Mouse (Mus musculus) cerebellum, adult 9-10 months (tissue): Measurements from ENCODE around the gene Gm48552.

Source experiments
- DNase-seq: peaks from one replicate; pipeline ENCODE4 v3.0.0; 2022

The Gm48552 gene

GRCm38 (mm10) chr10:81407539-81408423, 19.0 kb downstream of the Gm48552 start:
- DNase-seq, result peak; percentile 92

GRCm38 (mm10) chr10:81408424-81408729, 19.6 kb downstream of the Gm48552 start:
- DNase-seq, result no peak

DNA sequence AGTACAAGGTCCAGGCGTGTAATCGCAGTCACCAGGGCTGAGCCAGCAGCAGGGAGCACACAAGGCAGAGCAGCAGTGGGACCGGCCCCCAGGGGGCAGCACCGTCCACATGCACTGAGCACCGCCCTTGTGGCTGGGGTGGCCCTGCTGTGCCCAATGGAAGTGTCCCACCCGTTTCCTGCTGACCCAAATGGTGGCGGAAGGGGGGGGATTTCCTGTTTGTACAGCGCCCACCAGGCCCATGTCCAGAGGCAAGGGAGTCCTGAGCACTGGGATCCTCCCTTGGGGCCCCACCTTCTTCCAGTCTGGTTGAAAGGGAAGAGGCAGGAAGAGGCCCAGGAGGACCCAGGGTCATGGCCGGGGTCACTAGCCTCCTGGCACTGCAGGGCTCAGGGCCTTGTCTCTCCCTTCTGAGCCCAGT, 20.1 kb downstream of the Gm48552 start:
- DNase-seq, result peak; percentile 78

DNA sequence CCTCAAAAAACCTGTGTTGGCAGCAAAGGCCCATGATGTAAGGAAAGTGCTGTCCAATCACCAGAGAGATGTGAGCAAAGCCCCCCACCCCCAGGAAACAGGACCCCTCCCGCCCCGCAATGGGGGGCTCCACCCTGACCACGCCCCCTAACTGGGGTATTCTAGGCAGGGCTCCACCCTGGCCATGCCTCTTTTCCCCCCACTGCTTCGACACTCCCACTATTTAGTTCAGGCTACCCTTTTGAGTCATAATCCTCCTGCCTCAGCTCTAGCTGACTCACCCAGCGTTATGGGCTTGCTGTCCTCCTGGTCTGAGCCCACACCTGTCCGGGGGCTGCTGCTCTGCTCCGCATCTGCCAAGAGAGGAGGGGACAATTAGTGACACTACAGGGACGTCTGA, 20.5 kb downstream of the Gm48552 start:
- DNase-seq, result no peak

DNA sequence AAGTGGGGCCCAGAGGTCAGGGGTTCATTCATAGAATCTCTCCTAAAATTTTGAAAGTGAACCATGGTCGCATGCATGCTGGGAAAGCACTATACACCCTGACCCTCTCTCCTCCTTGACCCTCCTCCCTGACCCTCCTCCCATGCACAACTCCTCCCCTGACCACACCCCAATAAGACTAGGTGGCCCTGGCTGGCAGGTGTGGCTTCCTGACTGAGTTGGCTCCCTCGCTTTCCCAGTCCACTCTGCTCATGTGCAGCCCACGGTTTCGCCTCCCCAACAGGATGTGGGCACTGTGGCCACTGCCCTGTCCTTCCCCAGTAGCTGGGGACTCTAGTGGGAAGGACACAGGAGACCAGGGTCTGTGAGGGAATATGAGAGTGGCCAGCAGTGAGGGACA, 21.5 kb downstream of the Gm48552 start:
- no peak for DNase-seq

- no peak for DNase-seq
Measured at GRCm38 (mm10) chr10:81410981-81411380, 22.2 kb downstream of the Gm48552 start.

- peak; percentile 94 for DNase-seq
Measured at GRCm38 (mm10) chr10:81411471-81412400, 22.9 kb downstream of the Gm48552 start.

GRCm38 (mm10) chr10:81412586-81413309, 23.9 kb downstream of the Gm48552 start:
- DNase-seq, result peak; percentile 75

GRCm38 (mm10) chr10:81413310-81414261, 24.8 kb downstream of the Gm48552 start:
- peak; percentile 91 for DNase-seq

DNA sequence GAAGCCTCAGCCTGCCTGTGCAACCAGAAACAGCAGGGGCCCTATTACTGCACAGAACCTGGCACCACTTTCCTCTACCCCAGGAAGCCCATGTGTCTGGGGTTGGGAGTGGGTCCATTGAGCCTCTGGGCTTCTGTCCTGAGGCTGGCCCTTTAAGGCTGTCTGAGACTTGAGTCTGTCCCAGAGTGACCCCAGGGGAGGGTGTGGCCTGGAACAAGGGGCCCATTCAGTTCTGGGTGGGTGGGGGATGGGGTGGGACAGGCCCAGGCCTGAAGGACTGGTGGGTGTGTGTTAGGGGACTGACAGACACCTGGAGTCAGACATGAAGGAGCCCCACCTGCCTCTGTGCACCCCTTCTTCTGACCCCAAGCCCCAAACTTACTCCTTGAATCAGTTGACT, 25.9 kb downstream of the Gm48552 start:
- peak; percentile 70 for DNase-seq

DNA sequence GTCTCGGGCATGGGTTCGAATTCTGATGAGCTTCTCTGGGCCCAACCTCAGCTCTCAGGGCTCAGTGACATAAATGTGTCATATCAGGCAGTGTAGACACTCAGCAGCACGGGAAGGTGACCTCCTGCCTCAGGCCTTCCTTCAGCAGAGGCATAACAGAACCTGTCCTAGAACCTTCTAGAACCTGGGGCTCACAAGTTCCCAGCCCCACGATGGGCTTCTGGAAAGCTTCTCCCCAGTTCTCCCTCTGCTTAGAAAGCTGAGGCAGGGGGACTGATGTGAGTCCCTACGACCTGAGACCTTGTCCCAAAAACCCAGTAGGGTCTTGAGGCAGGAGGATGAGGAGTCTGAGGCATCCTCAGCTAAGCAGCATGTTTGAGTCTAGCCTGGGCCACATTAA, 26.3 kb downstream of the Gm48552 start:
- no peak for DNase-seq

DNA sequence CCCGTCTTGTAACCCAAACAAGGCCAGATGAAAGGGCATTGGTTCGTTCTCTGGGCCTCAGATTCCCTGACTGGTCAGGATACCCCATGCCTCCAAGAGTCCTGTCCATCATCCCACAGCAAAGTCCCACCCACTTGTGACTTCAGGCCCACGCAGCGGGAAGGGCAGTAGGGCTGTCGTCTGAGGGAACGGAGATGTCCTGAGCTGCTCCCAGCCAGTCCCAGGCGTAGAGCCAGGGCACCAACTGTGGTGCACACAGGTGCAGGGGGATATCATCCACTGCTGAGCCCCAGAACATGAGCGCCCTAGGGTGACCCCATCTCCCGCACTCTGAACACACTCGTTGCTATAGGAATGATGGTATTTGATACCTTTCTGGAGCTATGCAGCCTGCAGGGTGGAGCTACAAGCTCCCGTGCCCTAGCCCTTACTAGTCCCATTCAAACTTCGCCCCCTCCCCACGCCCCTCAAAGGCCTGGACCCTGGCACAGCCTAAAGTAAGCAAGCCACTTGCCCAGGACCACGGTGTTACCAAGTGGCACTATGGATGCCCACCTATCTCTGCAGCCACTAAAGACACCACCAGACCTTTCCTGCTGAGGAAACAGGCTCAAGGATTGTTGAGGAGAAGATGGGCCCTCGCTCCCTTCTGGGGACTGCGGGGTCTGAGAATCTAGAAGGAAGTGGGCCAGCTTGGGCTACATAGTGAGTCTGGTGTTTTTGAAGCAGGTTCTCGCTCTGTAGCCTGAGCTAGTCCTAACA, 26.9 kb downstream of the Gm48552 start:
- DNase-seq, result peak; percentile 75

DNA sequence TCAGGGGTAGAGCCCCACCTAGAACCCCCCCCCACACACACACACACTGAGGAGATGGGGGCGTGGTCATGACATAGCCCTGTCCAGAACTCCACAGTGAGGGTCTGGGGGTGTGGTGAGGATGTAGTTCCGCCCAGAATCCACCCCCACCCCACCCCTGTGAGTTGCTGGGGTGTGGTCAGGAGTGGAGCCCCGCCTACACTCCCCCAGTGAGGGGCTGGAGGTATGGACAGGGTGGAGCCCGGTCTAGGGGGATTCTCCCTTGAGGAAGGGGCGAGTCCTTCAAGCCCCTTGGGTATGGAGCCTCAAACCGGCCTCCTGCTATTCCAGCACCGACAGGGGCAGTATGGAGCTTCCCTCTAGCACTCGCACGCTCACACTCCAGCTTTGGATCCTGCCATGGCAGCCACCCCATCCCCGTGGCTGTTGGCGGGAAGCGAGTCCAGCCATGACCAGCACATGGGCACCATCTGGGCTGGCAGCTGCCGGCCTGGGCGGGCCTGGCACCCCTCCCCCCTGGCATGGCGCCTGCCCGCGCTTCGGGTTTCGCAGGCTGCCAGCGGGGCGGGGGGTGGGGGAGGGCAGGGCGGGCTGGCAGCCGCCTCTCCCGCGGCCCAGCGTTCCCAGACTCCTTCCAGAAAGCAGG, 27.9 kb downstream of the Gm48552 start:
- peak; percentile 97 for DNase-seq

DNA sequence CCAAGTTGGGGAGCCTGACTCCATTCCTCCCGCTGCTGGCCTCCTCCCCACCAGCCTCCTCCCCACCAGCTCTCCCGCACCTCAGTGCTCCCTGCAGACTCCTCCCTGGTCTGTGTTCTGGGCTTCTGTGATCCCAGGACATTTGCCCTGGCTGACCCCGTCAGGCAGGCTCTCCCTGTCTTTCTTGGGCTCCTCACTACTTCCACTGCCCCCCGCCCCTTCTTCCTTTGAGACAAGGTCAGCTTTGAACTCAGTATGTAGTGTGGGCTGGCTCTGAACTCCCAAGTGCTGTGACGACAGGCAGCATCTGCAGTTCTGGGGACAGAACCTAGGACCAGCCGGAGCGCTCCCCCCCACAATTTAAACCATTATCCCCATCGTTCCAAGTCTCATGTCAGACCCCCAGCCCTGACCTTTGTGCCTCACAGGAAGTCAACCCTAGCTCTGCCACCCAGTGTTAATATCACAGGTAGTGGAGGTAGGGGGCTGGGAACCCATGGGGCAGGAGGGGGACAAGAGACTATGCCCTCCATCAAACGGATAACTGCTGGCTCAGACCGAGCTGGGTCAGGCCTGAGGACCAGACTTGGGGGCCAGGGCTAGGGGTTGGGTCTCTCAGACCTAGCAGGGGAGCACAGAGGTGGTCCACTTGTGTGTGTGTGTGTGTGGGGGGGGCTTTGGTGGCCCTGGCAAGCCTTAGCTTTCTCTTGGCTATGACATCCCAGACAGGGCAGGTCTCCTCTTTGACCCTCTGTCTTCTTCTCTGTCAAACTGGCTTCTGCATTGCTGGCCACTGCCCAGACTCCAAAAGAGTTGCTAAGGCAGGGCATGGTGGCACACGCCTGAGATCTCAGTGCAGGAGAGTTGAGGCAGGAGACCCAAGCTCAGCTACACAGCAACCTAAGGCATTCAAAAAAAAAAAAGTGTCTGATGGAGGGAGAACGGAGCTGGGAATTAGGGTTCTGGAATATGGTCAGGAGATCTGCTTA, 28.7 kb downstream of the Gm48552 start:
- DNase-seq, result peak; percentile 72

GRCm38 (mm10) chr10:81418216-81419070, 29.6 kb downstream of the Gm48552 start:
- DNase-seq, result no peak

- DNase-seq, result peak; percentile 47
Measured at GRCm38 (mm10) chr10:81419111-81419928, 30.5 kb downstream of the Gm48552 start.

DNA sequence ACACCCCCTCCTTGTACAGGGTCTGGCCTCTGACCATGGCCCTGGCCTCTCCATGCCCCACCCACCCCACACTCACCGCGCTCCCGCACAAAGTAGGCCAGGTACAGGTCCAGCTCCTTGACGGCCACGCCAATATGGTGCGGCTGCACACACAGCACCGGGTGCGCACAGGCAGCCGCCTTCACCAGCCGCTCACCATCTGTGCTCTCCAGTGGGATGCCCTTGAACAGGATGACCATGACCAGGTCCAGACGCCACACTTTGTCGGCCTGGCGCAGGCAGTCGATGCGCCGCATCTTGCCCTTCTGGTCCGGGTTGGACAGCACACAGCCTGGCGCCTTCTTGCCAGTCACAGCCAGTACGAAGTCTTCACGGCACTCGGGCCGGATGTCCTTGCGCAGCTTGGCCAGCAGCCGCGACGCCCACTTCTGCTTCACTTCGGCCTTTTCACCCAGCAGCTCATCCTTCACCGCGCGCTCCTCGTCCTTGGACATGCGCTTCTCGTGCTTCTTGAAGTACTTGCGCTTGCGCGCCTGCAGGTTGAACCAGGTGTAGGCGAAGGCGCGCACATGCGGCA, 31.5 kb downstream of the Gm48552 start:
- peak; percentile 75 for DNase-seq
